Mouse (Mus musculus): ENCODE measurements around the gene Ccdc120. TPM values are rescaled to one million over a fixed set of nuclear protein-coding genes. Genes with fewer than 3 reads are reported as not detected.
A peak's percentile ranks its signal among the peaks of the same experiment; 100 is the strongest.
"Not testable (repeated sequence)": the region's sequence is repeated elsewhere in the genome, so short reads cannot be mapped to it uniquely, and the experiment has no call there.

Gene Ccdc120
- total RNA-seq, 2 experiments from 2014 or later, result 0.81 to 1.2 TPM

DNA sequence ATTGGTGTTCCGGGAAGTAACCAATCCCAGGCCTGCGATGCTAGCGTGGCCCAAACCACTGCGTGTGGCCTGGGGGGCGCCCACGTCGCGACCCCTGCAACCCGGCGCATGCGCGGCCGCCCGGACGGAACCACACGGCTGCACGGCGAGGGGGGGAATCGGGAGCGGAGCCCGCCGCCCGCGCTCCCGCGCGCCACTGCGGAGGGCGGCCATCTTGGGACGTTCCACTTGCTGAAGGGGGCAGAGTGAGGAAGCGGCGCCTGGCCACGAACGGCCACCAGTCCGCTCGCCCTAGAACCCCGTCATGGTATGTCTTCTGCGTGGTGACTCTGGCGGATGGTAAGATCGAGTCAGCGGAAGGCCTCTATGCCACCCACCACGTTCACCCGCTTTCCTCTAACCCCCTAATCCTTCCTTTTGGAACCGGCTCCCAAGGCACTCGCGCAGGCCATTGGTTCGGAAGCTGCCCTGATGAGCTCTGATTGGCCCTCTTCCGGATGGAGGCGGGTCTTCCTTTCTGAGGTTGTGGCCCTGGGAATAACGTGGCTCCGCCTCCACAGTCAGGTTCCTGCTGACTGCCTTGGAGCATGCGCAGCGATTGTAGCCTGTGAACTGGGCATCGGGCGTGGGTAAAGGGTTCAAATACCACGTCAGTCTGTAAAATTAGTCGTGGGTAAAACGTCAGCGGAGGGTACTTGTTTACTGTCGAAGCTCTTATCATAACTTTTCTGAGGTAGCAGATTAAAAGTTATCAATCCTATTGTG is 36.4 kb downstream of the Ccdc120 start, which contains the start of gene Wdr45:
Gene Wdr45, plus strand, starts transcription at position 199 of the 765 bp plus-strand sequence.
- peak; percentile 84 to 91 for DNase-seq
- intact Hi-C loops (cut with DNase I), result not testable (repeated sequence)

DNA sequence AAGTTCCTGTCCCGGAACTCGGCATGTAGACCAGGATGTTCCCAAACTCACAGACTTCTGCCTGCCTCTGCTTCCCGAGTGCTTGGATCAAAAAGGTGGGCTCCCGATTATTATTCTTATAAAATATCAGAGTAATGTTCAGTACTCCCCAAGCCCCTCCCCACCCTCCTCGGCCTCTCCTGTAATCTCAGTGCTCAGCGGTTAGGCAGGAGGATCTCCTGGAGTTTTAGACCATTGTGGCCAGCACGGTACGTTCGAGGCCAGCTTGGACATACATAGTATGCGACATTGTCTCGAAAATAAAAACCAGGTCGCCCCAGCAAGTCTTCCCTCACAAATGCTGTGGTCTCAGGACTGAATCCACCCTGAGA is 37.0 kb downstream of the Ccdc120 start:
- intact Hi-C loops (cut with DNase I); DNase-seq: not testable (repeated sequence)

DNA sequence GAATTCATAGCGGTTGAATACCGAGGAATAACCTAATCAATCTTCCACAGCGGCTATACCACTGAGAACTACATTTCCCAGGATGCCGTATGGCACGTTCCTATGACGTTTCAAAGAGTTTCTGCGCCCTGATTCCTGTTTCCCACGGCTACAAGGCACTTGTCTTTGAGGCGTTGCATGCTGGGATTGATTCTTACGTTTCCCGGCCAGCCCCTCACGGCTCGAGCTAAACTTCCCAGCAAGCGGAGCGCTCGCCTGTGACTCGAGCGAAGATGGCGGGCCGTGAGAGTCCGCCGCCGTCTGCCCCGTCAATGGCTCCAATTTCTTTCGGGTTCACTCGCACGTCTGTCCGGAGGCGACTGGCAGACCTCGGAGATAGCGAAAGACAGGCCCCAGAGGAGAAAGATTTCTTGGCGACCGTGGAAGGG is 53.7 kb downstream of the Ccdc120 start, which contains the start of gene Gpkow:
Gene Gpkow, plus strand, starts transcription at position 178 of the 428 bp plus-strand sequence.
- peak; percentile 49 to 76 for DNase-seq
- intact Hi-C loops (cut with DNase I), result loop anchor here (10.0 kb wide), 2 partner anchors 122 to 272 kb away; partner anchors contain the start of genes Foxp3 and Ppp1r3f

DNA sequence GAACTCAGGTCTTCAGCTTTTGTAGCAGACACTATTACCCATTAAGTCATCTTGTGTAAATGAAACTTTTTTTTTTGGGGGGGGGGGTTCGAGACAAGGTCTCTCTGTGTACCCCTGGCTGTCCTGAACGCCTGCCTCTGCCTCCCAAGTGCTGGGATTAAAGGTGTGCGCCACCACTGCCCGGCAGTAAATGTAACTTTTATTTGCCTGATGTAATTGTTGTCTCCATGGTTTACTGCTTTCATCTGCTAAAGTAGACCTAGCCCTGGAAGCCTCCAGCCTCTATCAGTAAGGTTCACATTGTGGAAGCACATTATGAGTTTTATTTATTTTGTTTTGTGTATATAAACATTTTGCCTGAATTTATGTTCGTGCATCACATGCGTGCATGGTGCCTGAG is 54.2 kb downstream of the Ccdc120 start:
- no peak for DNase-seq
- intact Hi-C loops (cut with DNase I), result loop anchor here (10.0 kb wide), 2 partner anchors 122 to 272 kb away; partner anchors contain the start of genes Foxp3 and Ppp1r3f

DNA sequence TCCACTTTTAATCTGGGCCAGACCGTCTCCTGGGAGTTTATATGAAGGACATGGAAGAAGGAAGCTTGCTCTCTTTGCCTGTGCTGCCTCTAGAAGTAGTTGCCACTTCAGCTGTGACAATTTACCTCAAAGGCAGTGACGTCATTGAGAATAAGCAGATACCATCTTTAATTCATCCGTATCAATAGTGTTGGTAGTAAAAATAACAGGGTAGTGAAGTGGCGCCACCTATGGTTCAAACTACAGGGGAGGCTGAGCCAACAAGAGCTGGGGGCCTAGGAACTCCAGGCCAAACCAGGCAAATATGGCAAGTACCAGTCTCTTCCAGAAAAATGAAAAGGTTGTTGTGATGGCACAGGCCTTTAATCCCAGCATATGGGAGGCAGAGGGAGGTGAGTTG is 57.8 kb downstream of the Ccdc120 start:
- intact Hi-C loops (cut with DNase I), result loop anchor here (10.0 kb wide), 2 partner anchors 118 to 268 kb away; partner anchors contain the start of genes Foxp3 and Ppp1r3f
- no peak for DNase-seq

DNA sequence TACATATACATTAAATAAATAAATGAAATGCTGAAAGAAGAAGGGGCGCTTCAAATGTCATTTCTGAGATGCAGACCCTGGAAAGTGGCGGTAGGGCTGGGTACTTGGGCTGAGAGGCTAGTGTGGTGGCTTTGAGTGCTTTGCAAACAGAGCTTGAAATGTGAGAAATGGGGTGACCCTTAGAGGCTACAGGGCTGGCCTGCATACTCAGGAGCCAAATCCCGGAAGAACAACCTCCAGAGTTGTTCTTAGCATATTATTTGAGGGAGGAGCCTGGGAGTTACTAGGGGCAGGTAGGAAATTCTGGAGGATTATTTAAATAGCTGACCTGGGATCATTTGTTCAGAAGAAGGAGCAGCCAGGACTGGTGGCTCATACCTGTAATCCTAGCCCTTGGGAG is 60.2 kb downstream of the Ccdc120 start:
- intact Hi-C loops (cut with DNase I), result loop anchor here (10.0 kb wide), 2 partner anchors 116 to 266 kb away; partner anchors contain the start of genes Foxp3 and Ppp1r3f
- DNase-seq, result no peak

DNA sequence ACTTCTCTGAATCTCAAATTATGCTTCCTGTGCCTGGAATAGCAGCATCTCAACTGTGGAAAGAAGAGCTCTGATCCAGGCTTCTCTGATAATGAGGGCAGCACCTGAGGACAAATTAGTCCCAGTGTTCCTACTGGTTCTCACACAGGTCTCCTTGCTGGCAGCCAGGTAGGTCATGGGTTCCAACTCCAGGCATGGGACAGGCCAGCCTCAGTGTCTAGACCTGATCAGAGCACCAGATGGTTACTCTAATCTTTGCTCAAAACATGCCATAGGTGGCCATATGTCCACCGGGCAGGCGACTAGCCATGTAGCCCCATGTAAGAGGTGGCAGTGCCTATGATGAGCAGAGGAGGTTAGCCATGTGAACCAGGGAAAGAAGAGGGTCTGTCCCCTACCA is 62.4 kb downstream of the Ccdc120 start:
- no peak for DNase-seq
- intact Hi-C loops (cut with DNase I), result no loop called here

Other genes with a start within 250 kb of the Ccdc120 start
- gene Foxp3, start 177.3 kb downstream of the Ccdc120 start, total RNA-seq (2021), result under 1 TPM in 1 of 2 experiments, not detected in 1; 0.18 TPM
- gene Ppp1r3f, start 176.6 kb downstream of the Ccdc120 start, total RNA-seq (2021), result 1 to 10 TPM; 2.0 TPM
- 10 to 100 TPM in 1 of 2 experiments, 1 to 10 TPM in 1; 9.8 to 11.5 TPM for gene Ccdc22, start 145.4 kb downstream of the Ccdc120 start, total RNA-seq (2021)
- gene Cacna1f, start 143.8 kb downstream of the Ccdc120 start, total RNA-seq (2021), result not detected
- 1 to 10 TPM; 1.1 TPM for gene Syp, start 112.4 kb downstream of the Ccdc120 start, total RNA-seq (2021)
- 10 to 100 TPM; 23.1 to 24.9 TPM for gene Prickle3, start 93.6 kb downstream of the Ccdc120 start, total RNA-seq (2021)
- 10 to 100 TPM; 28.0 to 43.2 TPM for gene Plp2, start 79.5 kb downstream of the Ccdc120 start, total RNA-seq (2021)
- gene Magix, start 69.7 kb downstream of the Ccdc120 start, total RNA-seq (2021), result 10 to 100 TPM; 18.8 to 20.6 TPM
- gene Gpkow, start 53.8 kb downstream of the Ccdc120 start, total RNA-seq (2021), result 10 to 100 TPM; 11.2 to 12.9 TPM
- 10 to 100 TPM; 27.2 to 32.0 TPM for gene Wdr45, start 36.6 kb downstream of the Ccdc120 start, total RNA-seq (2021)
- not detected for gene Gm45208, start 28.7 kb downstream of the Ccdc120 start, total RNA-seq (2021)
- 1 to 10 TPM; 3.8 to 4.9 TPM for gene Praf2, start 22.5 kb downstream of the Ccdc120 start, total RNA-seq (2021)
- 1 to 10 TPM; 8.0 to 8.1 TPM for gene Tfe3, start 11.7 kb upstream of the Ccdc120 start, total RNA-seq (2021)
- gene Gripap1, start 38.9 kb upstream of the Ccdc120 start, total RNA-seq (2021), result 10 to 100 TPM; 17.3 to 19.2 TPM
- gene Kcnd1, start 71.4 kb upstream of the Ccdc120 start, total RNA-seq (2021), result under 1 TPM; 0.15 to 0.20 TPM
- gene Otud5, start 90.5 kb upstream of the Ccdc120 start, total RNA-seq (2021), result 10 to 100 TPM; 14.6 to 16.6 TPM
- 1 to 10 TPM in 1 of 2 experiments, under 1 TPM in 1; 0.99 to 1.8 TPM for gene Pim2, start 127.4 kb upstream of the Ccdc120 start, total RNA-seq (2021)
- 1 to 10 TPM; 8.4 to 8.8 TPM for gene Slc35a2, start 133.1 kb upstream of the Ccdc120 start, total RNA-seq (2021)
- 10 to 100 TPM; 21.2 to 22.0 TPM for gene Pqbp1, start 148.4 kb upstream of the Ccdc120 start, total RNA-seq (2021)
- 10 to 100 TPM; 35.3 to 39.1 TPM for gene Timm17b, start 148.5 kb upstream of the Ccdc120 start, total RNA-seq (2021)
- gene Gm10491, start 156.9 kb upstream of the Ccdc120 start, total RNA-seq (2021), result not detected
- not detected for gene Gm10490, start 158.6 kb upstream of the Ccdc120 start, total RNA-seq (2021)
- not detected for gene Pcsk1n, start 168.9 kb upstream of the Ccdc120 start, total RNA-seq (2021)
- not detected for gene Eras, start 177.7 kb upstream of the Ccdc120 start, total RNA-seq (2021)
- 1 to 10 TPM; 4.3 to 4.9 TPM for gene Hdac6, start 197.0 kb upstream of the Ccdc120 start, total RNA-seq (2021)
- gene Gata1, start 227.2 kb upstream of the Ccdc120 start, total RNA-seq (2021), result not detected

Data from gastrocnemius, postnatal 36 days (tissue).